Mouse (Mus musculus): ENCODE data around the gene Amer1.

- TF ChIP-seq POLR2A (IDR thresholded peaks at IDR 0.05; ENCODE audit: borderline replicate concordance, low read depth, low read length) (no peak), CTCF (IDR thresholded peaks at IDR 0.05; ENCODE audit: low read depth, low read length) (no peak)
Measured at GRCm38 (mm10) chrX:95437236-95437635, 7.4 kb downstream of the Amer1 start.
